Mouse (Mus musculus): ENCODE results near the gene Osbpl8.
"Not testable (repeated sequence)": the region's sequence is repeated elsewhere in the genome, so short reads cannot be mapped to it uniquely, and the experiment has no call there.

The Osbpl8 gene

DNA sequence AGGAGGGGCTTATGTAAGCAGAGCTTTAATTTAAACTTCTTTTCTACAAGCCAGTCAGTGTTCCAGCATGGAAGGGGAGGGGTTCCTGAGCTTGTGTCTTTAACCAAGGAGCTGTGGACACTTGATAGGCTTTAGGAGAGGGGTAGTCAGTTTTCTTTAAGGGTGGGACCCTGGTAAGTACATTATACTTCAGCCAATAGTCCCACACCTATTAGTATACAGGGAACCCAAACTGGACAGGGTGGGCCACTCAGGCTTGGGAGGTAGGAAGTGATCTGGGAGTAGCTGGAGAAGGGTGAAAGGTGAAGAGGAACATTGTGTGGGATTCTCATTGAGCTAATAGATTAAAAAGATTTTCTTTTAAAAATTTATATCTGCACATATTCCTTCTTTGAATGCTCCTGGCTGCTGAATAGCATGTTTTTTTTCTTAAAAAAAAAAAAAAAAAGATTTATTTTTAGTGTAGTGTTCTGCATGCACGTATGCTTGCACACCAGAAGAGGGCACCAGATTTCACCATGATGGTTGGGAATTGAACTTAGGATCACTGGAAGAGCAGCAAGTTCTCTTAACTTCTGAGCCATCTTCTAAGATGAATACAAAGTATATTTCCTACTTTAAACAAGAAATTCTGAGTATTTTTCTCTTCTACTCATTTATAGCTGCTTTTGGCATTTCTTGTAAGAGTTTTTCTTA is 21.2 kb downstream of the Osbpl8 start:
- no peak for DNase-seq (ENCODE audit: low read depth, low spot score)

- no peak for DNase-seq (ENCODE audit: low read depth, low spot score)
Observed at GRCm38 (mm10) chr10:111189022-111189555, 24.5 kb downstream of the Osbpl8 start.

GRCm38 (mm10) chr10:111190110-111190795 is 25.7 kb downstream of the Osbpl8 start:
- DNase-seq (ENCODE audit: low read depth, low spot score) = no peak

DNA sequence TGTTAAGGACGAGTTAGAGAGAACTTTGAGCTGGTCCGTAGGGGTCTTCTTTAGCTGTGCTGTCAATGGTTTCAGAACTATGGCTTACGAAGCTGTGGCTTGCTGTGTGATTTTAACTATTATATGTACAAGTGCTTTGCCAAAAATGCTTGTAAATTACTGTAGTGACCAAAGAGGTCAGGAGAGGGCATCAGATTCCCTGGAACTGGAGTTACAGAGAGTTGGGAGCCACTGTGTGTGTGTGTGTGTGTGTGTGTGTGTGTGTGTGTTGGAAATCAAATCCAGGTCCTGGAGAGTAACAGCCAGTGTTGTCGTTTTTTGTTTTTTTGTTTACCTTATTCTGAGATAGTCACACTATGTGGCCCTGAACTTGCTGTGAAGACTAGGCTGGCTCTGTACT is 29.0 kb downstream of the Osbpl8 start:
- no peak for DNase-seq (ENCODE audit: low read depth, low spot score)

GRCm38 (mm10) chr10:111196191-111196590 is 31.6 kb downstream of the Osbpl8 start:
- DNase-seq (ENCODE audit: low read depth, low spot score) = no peak

GRCm38 (mm10) chr10:111198705-111199104 is 34.2 kb downstream of the Osbpl8 start:
- not testable (repeated sequence) for DNase-seq (ENCODE audit: low read depth, low spot score)

DNA sequence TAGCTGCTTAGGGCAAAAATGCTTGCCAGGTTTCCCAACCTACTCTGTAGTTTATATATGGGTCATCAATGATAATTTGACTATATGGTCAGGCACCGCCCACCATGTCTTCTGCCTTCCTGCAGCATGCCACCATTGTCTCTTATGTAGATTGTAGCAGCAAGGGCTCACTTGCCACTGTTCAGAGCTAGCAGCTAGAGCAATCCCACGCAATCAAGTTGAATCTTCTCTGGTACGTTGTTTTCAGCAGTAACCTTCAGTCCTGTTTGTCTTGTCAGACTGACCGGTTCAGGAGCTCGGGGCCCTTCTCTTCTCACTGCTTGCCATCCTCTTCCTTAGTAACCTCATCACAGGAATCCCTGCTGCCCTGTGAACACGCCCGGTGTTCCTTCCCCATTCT is 36.6 kb downstream of the Osbpl8 start:
- no peak for DNase-seq (ENCODE audit: low read depth, low spot score)

DNA sequence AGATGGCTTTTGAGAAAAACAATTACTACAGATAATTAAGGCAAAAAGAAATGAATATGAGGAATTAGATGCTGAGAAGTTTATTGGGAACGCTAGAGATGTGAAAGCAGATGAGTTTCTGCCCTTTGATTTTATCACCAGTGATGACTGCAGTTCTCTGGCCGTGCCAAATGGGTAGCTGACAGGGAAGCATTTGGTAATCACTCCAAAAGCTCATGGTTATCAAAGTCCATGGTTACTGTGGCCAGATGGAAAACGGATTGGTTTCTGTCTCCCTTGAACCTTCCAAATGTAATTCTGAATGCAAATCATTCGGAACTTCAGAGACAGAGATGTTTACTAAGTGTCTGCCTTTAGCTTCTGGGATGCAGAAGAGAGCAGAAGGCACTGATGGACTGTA is 37.1 kb downstream of the Osbpl8 start:
- DNase-seq (ENCODE audit: low read depth, low spot score) = no peak

- DNase-seq (ENCODE audit: low read depth, low spot score) = no peak
Observed at GRCm38 (mm10) chr10:111204089-111204488, 39.5 kb downstream of the Osbpl8 start.

GRCm38 (mm10) chr10:111205421-111205820 is 40.9 kb downstream of the Osbpl8 start:
- DNase-seq (ENCODE audit: low read depth, low spot score) = no peak

GRCm38 (mm10) chr10:111207386-111207785 is 42.8 kb downstream of the Osbpl8 start:
- no peak for DNase-seq (ENCODE audit: low read depth, low spot score)

DNA sequence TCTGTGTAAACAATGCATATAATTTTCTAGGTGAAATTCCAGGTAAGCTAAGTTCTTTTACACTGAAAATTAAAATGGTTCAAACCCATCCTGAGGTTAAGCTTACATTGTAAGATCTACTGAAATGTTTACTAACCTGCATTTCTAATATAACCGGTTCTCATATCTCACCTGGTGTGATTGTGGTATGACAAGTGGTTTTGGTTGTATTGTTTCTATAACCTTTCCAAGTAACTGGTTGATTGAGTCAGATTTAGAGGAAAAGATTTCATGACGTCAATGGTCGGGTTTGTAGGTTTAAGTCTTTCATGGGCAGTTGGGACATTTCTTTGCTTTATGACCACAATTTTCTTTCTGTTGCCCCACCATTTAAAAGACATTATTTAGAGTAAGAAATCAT is 49.5 kb downstream of the Osbpl8 start:
- no peak for DNase-seq (ENCODE audit: low read depth, low spot score)

DNA sequence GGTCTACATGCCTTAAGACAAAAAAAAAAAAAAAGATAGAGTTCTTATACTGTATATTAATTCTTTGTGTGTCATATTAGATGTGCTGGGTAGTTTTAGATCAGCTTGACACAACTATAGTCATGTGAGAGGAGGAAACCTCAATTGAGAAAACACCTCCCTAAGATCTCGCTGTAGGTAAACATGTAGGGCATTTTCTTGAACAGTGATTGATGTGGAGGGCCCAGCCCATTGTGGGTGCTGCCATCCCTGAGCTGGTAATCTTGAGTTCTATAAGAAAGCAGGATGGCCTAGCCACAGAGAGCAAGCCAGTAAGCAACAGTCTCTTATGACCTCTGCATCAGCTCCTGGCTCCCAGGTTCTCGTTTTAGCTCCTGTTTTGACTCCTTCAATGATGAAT is 50.1 kb downstream of the Osbpl8 start:
- DNase-seq (ENCODE audit: low read depth, low spot score) = no peak

DNA sequence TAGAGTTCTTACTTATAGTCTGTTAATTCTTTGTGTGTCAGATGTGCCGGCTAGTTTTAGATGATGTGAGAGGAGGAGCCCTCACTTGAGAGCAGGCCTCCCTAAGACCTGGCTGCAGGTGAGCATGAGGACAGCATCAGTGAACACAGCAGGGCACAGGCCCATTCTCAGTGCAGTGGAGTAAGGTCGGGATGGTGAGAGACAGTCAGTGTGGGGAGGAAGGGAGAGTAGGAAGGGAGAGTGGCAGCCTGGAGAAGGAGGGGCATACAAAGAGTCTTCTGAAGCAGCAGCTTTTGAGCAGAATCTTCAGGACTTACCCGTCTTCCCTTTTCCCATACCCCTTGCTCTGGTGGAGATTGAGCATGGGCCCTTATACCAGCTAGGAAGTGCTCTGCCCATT is 51.0 kb downstream of the Osbpl8 start:
- no peak for DNase-seq (ENCODE audit: low read depth, low spot score)

GRCm38 (mm10) chr10:111216111-111216510 is 51.6 kb downstream of the Osbpl8 start:
- no peak for DNase-seq (ENCODE audit: low read depth, low spot score)

DNA sequence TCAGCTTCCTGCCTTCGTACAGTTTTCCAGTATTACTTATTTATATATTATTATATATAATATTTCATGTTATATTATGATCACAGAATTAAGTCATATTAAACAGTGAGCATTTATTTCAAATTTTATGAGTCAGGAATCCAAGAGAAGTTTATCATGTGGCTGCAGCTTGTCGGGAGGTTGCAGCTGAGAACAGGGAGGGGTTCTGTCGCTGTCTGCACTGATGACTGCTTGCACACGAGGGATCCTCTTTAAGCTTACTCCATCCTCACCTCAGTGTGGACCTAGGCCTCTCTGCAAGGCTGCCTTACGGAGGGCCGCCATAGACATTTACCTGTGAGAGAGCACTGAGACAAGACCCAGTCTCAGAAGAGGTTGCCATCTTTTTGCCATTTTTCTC is 58.0 kb downstream of the Osbpl8 start:
- DNase-seq (ENCODE audit: low read depth, low spot score) = no peak

GRCm38 (mm10) chr10:111223218-111223830 is 58.8 kb downstream of the Osbpl8 start:
- no peak for DNase-seq (ENCODE audit: low read depth, low spot score)

DNA sequence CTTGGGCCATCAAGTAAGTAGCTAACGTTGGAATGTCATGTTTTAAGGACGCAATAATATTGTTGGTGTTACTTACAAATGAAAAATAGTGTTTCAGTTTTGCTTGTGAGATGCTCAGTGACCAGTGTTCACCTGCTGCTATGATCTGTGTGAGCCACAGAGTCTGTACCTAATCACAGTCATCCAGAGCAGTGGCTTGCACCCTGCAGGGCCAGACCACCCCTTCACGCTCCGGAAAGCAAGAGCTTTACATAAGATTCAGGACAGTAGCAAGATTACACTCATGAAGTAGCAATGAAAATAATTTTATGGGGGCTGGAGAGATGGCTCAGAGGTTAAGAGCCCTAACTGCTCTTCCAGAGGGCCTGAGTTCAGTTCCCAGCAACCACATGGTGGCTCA is 60.1 kb downstream of the Osbpl8 start:
- no peak for DNase-seq (ENCODE audit: low read depth, low spot score)

GRCm38 (mm10) chr10:111226508-111226907 is 62.0 kb downstream of the Osbpl8 start:
- peak; percentile 78 for DNase-seq (ENCODE audit: low read depth, low spot score)

DNA sequence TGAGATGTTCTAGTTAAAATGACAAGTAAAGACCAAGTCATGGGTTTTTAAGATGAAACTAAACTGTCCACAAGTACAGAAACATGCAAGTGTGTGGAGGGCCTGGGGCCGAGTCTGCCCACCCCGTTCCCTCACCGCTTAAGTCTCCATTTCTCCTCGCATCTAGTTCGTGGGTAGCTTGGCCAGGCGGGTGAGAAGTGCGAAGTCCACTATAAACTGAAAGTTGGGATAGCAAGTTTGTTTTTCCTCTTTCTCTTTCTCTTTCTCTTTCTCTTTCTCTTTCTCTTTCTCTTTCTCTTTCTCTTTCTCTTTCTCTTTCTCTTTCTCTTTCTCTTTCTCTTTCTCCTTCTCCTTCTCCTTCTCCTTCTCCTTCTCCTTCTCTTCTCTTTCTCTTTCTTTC is 67.7 kb downstream of the Osbpl8 start:
- DNase-seq (ENCODE audit: low read depth, low spot score) = not testable (repeated sequence)

- DNase-seq (ENCODE audit: low read depth, low spot score) = no peak
Observed at GRCm38 (mm10) chr10:111233476-111234130, 69.1 kb downstream of the Osbpl8 start.

Data from retina, adult 2 months (tissue).